Mouse (Mus musculus) cerebellum, postnatal 4 days (tissue): Measurements from ENCODE around the gene Arhgap27.

Experiments
- DNase-seq, 2 experiments: peaks; one replicate each; pipeline ENCODE4 v3.0.0; 2022; ENCODE audit warnings: low spot score in 2 of 2, mixed read lengths in 1 of 2

The Arhgap27 gene

GRCm38 (mm10) chr11:103381505-103381904 is 18.0 kb upstream of the Arhgap27 start:
- no peak for DNase-seq

- no peak for DNase-seq
Observed at GRCm38 (mm10) chr11:103380460-103380859, 17.0 kb upstream of the Arhgap27 start.

- DNase-seq, result no peak
Observed at GRCm38 (mm10) chr11:103378341-103378740, 14.8 kb upstream of the Arhgap27 start.

- DNase-seq, result no peak
Observed at GRCm38 (mm10) chr11:103375772-103376171, 12.3 kb upstream of the Arhgap27 start.

- no peak for DNase-seq
Observed at GRCm38 (mm10) chr11:103375258-103375657, 11.8 kb upstream of the Arhgap27 start.

- no peak for DNase-seq
Observed at GRCm38 (mm10) chr11:103373922-103374321, 10.4 kb upstream of the Arhgap27 start.

- no peak for DNase-seq
Observed at GRCm38 (mm10) chr11:103372561-103372960, 9.1 kb upstream of the Arhgap27 start.

- DNase-seq, result no peak
Observed at GRCm38 (mm10) chr11:103372068-103372467, 8.6 kb upstream of the Arhgap27 start.

- DNase-seq, result no peak
Observed at GRCm38 (mm10) chr11:103371222-103371539, 7.7 kb upstream of the Arhgap27 start.

GRCm38 (mm10) chr11:103370397-103371221 is 7.1 kb upstream of the Arhgap27 start:
- no peak for DNase-seq

- DNase-seq, result no peak
Observed at GRCm38 (mm10) chr11:103365530-103365929, 2.0 kb upstream of the Arhgap27 start.

GRCm38 (mm10) chr11:103365022-103365421 is 1.5 kb upstream of the Arhgap27 start:
- no peak for DNase-seq

- no peak for DNase-seq
Observed at GRCm38 (mm10) chr11:103364335-103364734, 843 bp upstream of the Arhgap27 start.

- DNase-seq, result no peak
Observed at GRCm38 (mm10) chr11:103362521-103363181, 841 bp downstream of the Arhgap27 start.

GRCm38 (mm10) chr11:103362054-103362432 is 1.4 kb downstream of the Arhgap27 start:
- no peak for DNase-seq

- DNase-seq, result no peak
Observed at GRCm38 (mm10) chr11:103361396-103362053, 2.0 kb downstream of the Arhgap27 start.

- DNase-seq, result no peak
Observed at GRCm38 (mm10) chr11:103360661-103361081, 2.8 kb downstream of the Arhgap27 start.

GRCm38 (mm10) chr11:103359841-103360641 is 3.5 kb downstream of the Arhgap27 start:
- DNase-seq, result peak; percentile 65 to 78

GRCm38 (mm10) chr11:103359122-103359521 is 4.4 kb downstream of the Arhgap27 start:
- peak; percentile 48 to 70 for DNase-seq

- no peak for DNase-seq
Observed at GRCm38 (mm10) chr11:103358316-103358715, 5.2 kb downstream of the Arhgap27 start.

GRCm38 (mm10) chr11:103357710-103358109 is 5.8 kb downstream of the Arhgap27 start:
- no peak for DNase-seq
